Mouse (Mus musculus) forebrain, embryonic 11.5 days (tissue): ENCODE data around the gene Wdr3. TPM values are rescaled to one million over a fixed set of nuclear protein-coding genes. Genes with fewer than 3 reads are reported as not detected.

ENCODE experiments used
- ATAC-seq: fragments of 200-750 bp; cut with Nextera tagmentation; replicated peaks from 2 replicates; pipeline ENCODE4 v1.8.0; 2017; ENCODE audit warnings: moderate TSS enrichment; ENCODE audit not compliant: low FRiP score
- DNase-seq: peaks from one replicate; pipeline ENCODE4 v3.0.0-alpha.2; 2017; ENCODE audit warnings: low spot score
- H3K27ac ChIP-seq: fragments of 300-500 bp; sonication (generic); 2 replicates; pipeline ENCODE4 v1.5.1; 2014; ENCODE audit warnings: low read depth, low read length
- H3K27me3 ChIP-seq: fragments of 300-500 bp; sonication (generic); 2 replicates; pipeline ENCODE4 v1.6.1; 2014; ENCODE audit warnings: mild to moderate bottlenecking, low read length, mixed read lengths; ENCODE audit not compliant: control insufficient read depth, insufficient read depth
- H3K36me3 ChIP-seq: fragments of 300-500 bp; sonication (generic); 2 replicates; pipeline ENCODE4 v1.6.1; 2014; ENCODE audit warnings: mild to moderate bottlenecking, low read length, moderate library complexity, mixed read lengths; ENCODE audit not compliant: control insufficient read depth, insufficient read depth
- H3K4me1 ChIP-seq: fragments of 300-500 bp; sonication (generic); replicated peaks from 2 replicates; pipeline ENCODE4 v1.6.1; 2014; ENCODE audit warnings: low read length, mixed read lengths; ENCODE audit not compliant: control insufficient read depth, insufficient read depth
- H3K4me2 ChIP-seq: fragments of 300-500 bp; sonication (generic); 2 replicates; pipeline ENCODE4 v1.6.1; 2014; ENCODE audit warnings: low read depth, mild to moderate bottlenecking, low read length, moderate library complexity, mixed read lengths; ENCODE audit not compliant: severe bottlenecking
- H3K4me3 ChIP-seq: fragments of 300-500 bp; sonication (generic); 2 replicates; pipeline ENCODE4 v1.5.1; 2014; ENCODE audit warnings: low read depth, low read length
- H3K9ac ChIP-seq: fragments of 300-500 bp; sonication (generic); 2 replicates; pipeline ENCODE4 v1.6.1; 2014; ENCODE audit warnings: low read length
- H3K9me3 ChIP-seq: fragments of 300-500 bp; sonication (generic); 2 replicates; pipeline ENCODE4 v1.6.1; 2016; ENCODE audit warnings: low read length, mixed read lengths; ENCODE audit not compliant: control insufficient read depth
- WGBS: fragments of 180-500 bp; shearing (Covaris S2); extraction: QIAGEN DNeasy Blood & Tissue Kit; methylation state at CpG from one replicate; pipeline ENCODE4 v1.1.7; 2014; 5-methylcytosine and 5-hydroxymethylcytosine counted together
- polyA plus RNA-seq: library from polyadenylated mRNA; unstranded; fragments of >200 nt; fragmentation: Nextera tagmentation; extraction: Ambion mirVana; gene quantifications from 2 replicates; pipeline ENCODE4 v1.2.1, GENCODE M21; 2014

Gene Wdr3
- polyA plus RNA-seq, 1 experiment from 2014 or later = 64.3 TPM

DNA sequence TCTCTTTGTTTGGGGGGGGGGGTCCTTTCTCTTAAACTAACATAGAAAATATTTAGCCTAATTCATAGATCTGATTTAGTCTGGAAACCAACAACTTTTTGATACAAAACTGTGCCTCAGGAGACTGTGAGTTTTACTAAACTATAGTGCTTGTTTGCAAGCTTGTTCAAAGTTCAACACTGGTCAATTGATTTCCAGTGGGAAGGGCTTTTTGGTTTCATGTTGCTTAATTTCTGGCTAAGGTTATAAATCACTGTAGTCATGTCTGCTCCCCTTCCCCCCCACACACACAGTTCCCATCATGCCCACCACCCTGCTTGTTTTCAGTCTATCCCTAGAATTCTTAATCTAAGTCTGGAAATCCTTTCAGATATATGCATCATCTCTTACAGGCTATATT, 2.8 kb upstream of the Wdr3 start:
- Histone ChIP-seq H3K9ac (no peak overlapping the region), H3K9me3 (no peaks in the 10 kb centered on the region), H3K27me3 (no peaks in the 10 kb centered on the region), H3K27ac (no peak overlapping the region), H3K4me1 (peaks cover 7% of the 10 kb centered on the region; the same call in 1 of the 2 replicates), H3K36me3 (no peaks in the 10 kb centered on the region), H3K4me3 (no peak overlapping the region), H3K4me2 (no peak overlapping the region)
- no peak for ATAC-seq
- no peak for DNase-seq

DNA sequence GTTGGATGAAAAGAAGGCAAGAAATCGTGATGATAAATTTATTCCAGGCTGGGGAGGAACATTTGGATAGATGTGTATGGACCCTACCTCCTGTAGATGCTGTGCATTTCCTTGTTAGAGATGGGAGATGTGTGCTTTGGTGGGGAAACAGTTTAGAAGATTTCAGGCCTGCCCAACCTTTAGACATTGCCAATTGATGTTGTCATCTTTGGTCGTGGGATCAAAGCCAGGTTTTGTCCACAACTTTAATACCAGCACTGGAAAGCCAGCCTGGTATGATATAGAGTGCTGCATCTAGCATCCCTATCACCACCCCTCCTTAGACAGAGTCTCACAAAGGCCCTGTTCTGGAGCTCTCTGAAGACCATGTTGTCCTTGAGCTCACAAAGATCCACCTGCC, 1.3 kb upstream of the Wdr3 start:
- no peak overlapping the region for H3K27ac ChIP-seq
- no peak overlapping the region for H3K4me2 ChIP-seq
- DNase-seq (no peak), ATAC-seq (no peak)
- peaks cover 7% of the 10 kb centered on the region; the same call in 1 of the 2 replicates for H3K4me1 ChIP-seq
- 94% methylated on average over 2 of the region's 2 CpGs for WGBS
- no peak overlapping the region for H3K9ac ChIP-seq
- H3K9me3 ChIP-seq = no peaks in the 10 kb centered on the region
- no peak overlapping the region for H3K4me3 ChIP-seq
- H3K27me3 ChIP-seq = no peaks in the 10 kb centered on the region
- peaks cover 3% of the 10 kb centered on the region; the same call in 1 of the 2 replicates for H3K36me3 ChIP-seq

- no peak for DNase-seq
- Histone ChIP-seq H3K27ac (no peak overlapping the region), H3K36me3 (peaks cover 3% of the 10 kb centered on the region; the same call in 1 of the 2 replicates), H3K27me3 (no peaks in the 10 kb centered on the region), H3K9ac (peak overlapping the region; percentile 73), H3K4me1 (peaks cover 7% of the 10 kb centered on the region; the same call in 1 of the 2 replicates), H3K9me3 (no peaks in the 10 kb centered on the region), H3K4me3 (peak overlapping the region; percentile 83), H3K4me2 (peak overlapping the region; percentile 52)
- no peak for ATAC-seq
- WGBS = 2% methylated on average over 35 of the region's 35 CpGs
These were observed 417 bp downstream of the Wdr3 start for GRCm38 (mm10) chr3:100161665-100162314.

DNA sequence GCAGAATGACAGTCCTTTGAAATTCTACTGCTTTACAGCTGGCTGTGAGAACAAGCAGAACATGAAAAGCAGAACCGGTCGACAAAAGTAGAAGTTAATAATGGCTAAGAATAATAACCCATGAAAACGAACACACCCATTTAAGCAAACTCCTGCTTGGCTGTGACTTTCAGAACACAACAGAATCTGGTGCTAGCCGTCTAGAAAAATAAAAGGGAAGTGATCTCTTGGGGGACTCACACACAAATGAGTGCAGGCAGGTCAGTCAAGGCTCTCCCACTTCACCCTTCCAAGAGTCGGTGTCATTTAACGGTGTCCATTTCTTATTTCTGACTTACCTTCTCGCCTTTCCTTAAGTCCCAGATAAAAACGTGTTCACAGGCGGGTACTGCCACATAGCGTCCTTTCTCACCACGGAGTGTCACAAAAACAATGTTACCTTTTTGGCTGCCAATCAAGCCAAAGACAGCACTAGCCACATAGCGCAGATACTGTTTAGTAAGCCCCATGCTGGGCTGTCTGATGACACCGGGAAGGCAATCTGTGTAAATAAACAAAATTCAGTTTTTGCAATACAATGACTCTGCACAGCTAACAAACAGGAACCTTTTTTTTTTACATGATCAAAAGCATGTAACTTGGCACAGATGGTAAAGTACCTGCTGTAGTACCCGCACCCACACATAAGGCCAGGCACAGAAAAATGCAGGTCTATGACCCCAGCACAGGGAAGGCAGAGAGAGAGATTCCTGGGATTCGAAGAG, 1.3 kb downstream of the Wdr3 start:
- Histone ChIP-seq H3K27me3 (no peaks in the 10 kb centered on the region), H3K4me1 (peaks cover 7% of the 10 kb centered on the region; the same call in 1 of the 2 replicates), H3K36me3 (peaks cover 7% of the 10 kb centered on the region; the same call in 1 of the 2 replicates), H3K27ac (no peak overlapping the region), H3K9me3 (no peaks in the 10 kb centered on the region), H3K9ac (peak overlapping the region; percentile 73; the same call in 1 of the 2 replicates), H3K4me3 (peak overlapping the region; percentile 83; the same call in 1 of the 2 replicates), H3K4me2 (peak overlapping the region; percentile 52)
- ATAC-seq (no peak), DNase-seq (no peak)
- 90% methylated on average over 15 of the region's 15 CpGs for WGBS

DNA sequence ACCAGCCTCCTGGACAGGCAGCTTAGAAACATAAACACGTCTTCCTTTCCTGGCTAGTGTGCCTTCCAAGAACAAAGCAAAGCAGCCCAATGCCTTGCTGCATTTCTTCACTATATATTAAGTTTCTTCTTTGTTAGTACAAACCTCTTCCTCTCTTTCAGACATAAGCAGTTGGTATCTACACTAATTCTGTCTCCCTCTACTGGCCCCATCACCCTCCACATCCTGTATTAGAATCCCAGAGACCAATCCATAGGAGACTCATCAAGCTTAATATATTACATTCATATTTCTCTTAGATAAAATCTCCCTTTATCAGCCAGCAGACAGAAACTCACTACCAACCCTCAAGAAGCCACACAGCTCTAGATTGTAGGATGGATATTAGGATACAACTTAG, 39.8 kb downstream of the Wdr3 start:
- no peak for ATAC-seq
- WGBS = 71% methylated on average over 1 of the region's 1 CpGs

GRCm38 (mm10) chr3:100121961-100122360, 40.2 kb downstream of the Wdr3 start:
- 85% methylated on average over 2 of the region's 2 CpGs for WGBS
- no peak overlapping the region for H3K27ac ChIP-seq
- ATAC-seq (no peak), DNase-seq (no peak)
- no peaks in the 10 kb centered on the region for H3K9me3 ChIP-seq
- H3K4me1 ChIP-seq = no peaks in the 10 kb centered on the region
- no peak overlapping the region for H3K9ac ChIP-seq
- no peaks in the 10 kb centered on the region for H3K27me3 ChIP-seq
- H3K4me2 ChIP-seq = no peak overlapping the region
- H3K4me3 ChIP-seq = no peak overlapping the region
- H3K36me3 ChIP-seq = no peaks in the 10 kb centered on the region

More for the DNA sequence above, 39.8 kb downstream of the Wdr3 start:
- H3K27ac ChIP-seq = no peak overlapping the region
- no peaks in the 10 kb centered on the region for H3K27me3 ChIP-seq
- H3K4me3 ChIP-seq = no peak overlapping the region
- no peak for DNase-seq
- H3K9me3 ChIP-seq = no peaks in the 10 kb centered on the region
- no peak overlapping the region for H3K9ac ChIP-seq
- H3K36me3 ChIP-seq = no peaks in the 10 kb centered on the region
- no peaks in the 10 kb centered on the region for H3K4me1 ChIP-seq
- H3K4me2 ChIP-seq = no peak overlapping the region

- Histone ChIP-seq H3K27me3 (no peaks in the 10 kb centered on the region), H3K9ac (no peak overlapping the region), H3K36me3 (no peaks in the 10 kb centered on the region), H3K4me1 (no peaks in the 10 kb centered on the region), H3K4me2 (no peak overlapping the region), H3K27ac (no peak overlapping the region), H3K4me3 (no peak overlapping the region), H3K9me3 (no peaks in the 10 kb centered on the region)
- WGBS = 68% methylated on average over 2 of the region's 2 CpGs
- ATAC-seq = no peak
- no peak for DNase-seq
These were observed 43.5 kb downstream of the Wdr3 start for GRCm38 (mm10) chr3:100118681-100119080.

DNA sequence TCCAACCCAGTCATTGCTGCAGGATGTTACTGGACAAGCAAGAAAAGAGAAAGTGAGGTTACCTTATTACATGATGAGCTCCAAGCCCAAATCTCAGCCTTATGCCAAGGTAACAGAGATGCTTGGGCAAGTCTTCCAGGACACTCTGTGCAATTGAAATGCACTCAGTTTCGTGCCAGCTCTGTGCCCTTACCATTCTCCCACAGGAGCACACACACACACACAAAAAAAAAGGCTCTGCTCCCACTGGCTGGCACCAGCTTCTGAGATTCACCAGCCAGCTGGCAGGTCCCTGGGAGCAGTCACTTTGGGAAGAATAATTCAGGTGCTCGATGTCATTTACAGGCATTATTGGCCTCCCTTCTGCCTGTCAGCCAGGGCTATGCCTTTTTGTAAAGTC, 55.5 kb downstream of the Wdr3 start:
- Histone ChIP-seq H3K4me3 (no peak overlapping the region), H3K27ac (no peak overlapping the region), H3K36me3 (no peaks in the 10 kb centered on the region), H3K27me3 (no peaks in the 10 kb centered on the region), H3K9ac (no peak overlapping the region), H3K4me2 (no peak overlapping the region), H3K9me3 (no peaks in the 10 kb centered on the region), H3K4me1 (no peaks in the 10 kb centered on the region)
- WGBS = 88% methylated on average over 2 of the region's 2 CpGs
- ATAC-seq (no peak), DNase-seq (no peak)
